Mouse (Mus musculus) ovary, adult 18-20 months (tissue): ENCODE measurements at regions not wholly inside any gene's neighbourhood (a gene's known extent, or its start where the extent isn't known, plus 50 kb on each side); places are given as distances from the start of the nearest gene placed in this dataset.

ENCODE experiments used
- DNase-seq: peaks from one replicate; pipeline ENCODE4 v3.0.0; 2022; ENCODE audit warnings: low spot score, mixed read lengths

DNA sequence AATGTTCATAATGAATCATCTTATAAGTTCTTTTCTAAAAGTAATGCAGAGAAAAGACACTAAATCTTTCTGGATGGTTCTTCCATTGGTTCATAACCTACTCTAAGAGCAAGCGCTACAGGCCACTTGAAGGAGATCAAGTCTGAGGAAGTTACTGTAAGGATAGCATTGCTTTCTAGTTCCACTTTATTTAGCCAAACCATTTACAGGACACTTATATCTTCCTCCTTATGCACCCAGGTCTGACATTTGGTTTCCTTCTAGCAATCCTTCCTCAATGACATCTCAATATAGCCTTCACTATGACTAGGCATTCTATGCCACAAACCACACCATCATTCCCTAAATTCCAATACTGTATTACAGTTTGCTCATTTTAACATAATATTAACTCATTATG is 316.0 kb downstream of the Gm11361 start:
- DNase-seq = no peak

DNA sequence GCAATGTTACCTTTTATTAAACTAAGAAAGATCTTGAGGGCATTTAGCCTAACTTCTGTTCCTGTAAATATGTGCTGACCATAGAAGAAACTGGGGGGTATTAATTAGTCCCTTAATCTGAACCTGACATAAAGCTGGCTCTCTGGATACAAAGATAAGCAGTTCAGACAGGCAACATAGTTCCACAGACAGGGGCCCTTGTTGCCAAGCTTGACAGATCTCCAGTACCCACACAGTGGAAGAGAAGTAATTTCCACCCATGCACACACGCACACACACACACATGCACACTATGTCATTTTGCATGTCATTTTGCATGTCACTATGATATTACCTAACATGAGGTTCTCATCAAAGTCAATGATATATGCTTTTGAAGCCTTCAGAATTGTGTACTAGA is 315.1 kb downstream of the Gm11361 start:
- DNase-seq = no peak

DNA sequence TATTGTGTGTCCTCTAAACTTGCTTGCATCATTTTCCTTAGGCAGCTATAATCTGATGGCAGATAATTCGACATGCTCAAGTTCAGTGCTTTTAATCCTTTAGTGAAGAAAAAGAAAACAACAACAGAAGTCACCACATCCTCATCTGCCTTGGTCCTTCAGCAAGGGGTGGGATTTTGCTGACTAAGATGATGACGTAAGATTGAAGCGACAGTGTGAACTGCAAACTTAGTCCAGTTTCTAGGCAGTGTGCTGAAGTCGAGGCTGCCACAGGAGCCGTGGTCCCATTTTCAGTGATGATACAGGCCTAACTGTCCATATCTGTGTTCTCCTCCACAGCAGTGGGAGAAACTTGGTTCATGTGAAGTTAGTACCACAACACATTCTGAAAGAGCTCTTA is 314.4 kb downstream of the Gm11361 start:
- no peak for DNase-seq

DNA sequence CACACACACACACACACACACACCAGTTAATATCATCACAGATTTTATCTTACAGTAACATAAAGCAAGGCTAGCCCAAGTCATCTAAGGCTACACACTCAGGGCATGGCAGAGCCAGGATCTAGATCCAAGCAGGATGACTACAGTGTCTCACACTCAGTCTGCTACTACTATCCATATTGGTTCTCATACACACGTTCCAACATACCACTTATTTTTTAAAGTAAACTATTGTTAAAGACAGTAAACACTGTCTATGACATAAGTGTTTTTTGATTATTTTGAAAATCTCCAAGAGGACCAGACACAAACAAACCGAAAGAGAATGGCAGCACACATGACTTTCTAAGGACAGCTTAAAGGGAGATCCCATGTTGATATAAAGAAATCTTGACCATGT is 306.3 kb downstream of the Gm11361 start:
- no peak for DNase-seq

DNA sequence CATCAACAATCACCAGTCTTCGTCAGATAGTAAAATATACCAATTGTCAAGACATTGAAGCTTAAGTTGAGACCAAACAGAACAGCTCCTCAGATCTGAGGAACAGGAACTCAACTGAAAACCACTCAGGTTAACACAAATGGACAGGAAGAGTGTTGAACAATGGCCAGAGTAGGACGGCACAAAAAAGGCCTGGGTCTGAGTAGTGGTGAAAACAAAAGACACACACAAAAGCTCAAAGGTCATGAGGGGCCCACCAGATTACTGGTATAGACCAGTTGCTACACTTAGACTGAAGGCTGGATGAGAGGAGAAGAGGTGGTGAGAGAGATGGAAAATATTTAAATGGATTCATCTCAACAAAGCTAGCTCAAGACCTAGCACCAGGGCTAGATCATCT is 302.8 kb downstream of the Gm11361 start:
- DNase-seq = no peak

DNA sequence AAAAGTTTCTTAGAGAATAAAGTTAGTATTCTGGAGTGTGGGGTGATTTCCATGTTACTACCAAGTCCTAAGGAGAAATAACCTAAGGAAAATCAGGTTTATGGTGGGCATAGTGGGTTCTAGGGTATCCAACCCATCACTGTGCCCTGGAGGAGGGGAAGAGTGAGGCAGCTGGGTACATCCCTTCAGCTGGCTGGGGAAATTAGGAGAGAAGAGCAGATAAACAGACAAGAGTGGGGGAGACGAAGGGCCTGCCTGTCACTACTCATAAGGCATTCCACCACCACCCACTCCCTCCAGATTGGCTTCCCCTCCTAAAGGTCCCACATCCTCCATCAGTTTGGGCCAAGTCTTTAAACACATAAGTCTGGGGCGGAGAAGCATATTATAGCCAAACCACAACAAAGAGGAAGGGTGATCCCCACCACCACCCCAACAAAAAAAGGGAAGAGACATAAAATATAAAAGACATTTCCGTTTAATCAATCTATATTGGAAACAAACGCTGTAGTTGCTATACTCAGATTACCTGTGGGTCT is 299.8 kb downstream of the Gm11361 start:
- no peak for DNase-seq

DNA sequence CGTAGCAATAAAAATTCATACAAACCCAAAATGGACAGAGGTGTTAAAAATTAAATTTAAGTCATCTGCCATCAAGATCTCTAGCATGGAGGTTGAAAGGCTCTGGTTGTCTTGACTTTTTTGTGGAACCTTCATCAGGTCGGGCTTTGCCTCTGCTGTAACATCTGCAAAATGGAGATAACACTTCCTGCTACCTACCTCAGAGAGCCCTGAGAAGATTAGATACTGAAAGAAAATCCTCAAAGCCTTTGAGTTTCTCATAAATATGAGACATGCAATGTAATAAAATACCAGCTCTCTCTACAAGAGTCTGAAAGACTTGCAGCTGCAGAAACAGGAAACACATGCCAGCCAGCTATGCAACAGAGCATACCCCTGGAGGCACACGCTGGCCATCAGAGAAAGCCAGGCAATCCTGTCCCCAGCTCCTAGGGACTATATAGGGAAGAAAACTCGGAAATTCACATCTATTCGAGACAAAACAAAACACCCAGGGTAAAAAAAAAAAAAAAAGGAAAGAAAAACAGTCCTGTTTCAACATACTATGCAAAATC is 299.1 kb downstream of the Gm11361 start:
- no peak for DNase-seq

DNA sequence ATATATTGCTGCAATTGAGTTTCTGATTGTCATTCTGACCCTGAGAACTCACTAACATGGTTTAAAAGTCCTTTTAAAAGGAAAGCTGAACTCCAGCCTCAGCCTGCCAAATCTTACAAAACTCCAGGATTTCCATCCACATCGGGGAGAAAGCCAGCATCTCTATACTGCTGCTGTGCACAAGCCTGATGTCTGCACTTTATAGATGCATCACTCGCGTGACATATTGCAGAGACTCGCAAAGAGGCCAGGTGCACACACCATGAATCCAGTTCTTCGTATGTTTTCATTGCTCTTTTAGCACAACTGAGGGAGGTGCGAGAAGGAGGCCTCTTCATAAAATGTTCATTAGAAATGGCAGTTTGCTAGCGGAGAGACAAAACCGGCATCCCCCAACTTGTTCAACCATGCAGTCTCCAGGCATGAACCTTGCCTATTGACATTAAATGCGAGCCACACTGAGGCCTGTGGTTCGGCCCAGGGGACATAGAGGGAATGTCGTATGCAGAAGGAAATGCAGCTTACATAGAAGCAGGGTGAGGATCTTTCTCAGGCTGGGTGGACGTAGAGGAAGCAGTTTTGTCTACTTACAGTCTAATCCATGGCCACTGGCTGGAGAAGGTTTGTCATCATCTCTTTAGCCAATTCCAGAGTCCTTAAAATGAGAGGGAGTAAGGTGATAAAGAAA is 297.0 kb downstream of the Gm11361 start:
- no peak for DNase-seq

DNA sequence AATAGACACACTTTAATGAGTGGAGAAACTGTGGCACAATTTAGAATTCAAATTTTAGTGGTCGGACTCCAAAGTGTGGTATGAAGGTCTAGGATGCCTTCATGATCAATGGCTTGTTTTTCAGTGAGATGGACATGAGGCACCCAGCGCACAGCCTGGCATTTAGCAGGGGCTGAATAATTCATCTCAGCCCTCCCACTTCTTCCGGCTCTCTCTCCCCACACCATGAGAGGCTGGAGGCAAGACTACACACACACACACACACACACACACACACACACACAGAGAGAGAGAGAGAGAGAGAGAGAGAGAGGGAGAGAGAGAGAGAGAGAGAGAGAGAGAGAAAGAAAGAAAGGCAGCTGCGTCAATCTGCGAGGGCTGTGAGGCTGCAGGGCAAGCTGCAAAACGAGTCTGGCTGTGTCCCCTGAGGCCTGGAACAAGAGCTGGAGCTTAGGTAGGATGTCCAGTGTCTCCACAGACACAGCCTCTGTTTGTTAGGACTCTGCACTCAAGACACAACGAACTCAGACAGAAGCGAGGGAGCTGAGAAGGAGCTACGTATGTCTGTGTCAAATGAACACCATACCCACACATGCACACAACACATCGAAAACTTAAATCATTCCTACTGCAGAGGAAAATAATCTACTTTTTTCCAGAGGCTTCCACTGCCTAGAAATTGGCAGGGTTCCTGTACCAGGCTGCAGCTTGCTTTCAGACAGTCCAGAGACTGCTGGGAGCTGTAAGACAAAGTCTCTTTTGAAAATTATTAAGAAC is 295.8 kb downstream of the Gm11361 start:
- DNase-seq = no peak

DNA sequence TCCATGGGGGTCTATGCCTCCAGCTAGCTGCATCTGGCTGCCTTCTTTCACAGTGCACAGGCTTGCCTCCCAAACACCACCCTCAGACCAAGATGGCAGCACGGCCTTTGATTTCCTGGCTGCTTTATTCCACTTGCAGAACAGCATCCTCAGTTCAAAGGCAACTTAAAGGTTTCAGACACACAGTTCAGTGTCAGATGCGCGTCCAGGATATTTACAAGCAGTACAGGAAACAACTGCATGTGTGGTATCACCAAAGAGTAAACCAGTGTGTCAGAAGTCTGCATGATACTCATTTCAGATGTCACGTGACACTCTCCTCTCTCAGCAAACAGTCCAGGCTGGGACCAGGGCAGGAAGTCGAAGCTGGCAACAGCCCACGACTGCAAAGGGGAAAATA is 294.2 kb downstream of the Gm11361 start:
- DNase-seq = no peak

DNA sequence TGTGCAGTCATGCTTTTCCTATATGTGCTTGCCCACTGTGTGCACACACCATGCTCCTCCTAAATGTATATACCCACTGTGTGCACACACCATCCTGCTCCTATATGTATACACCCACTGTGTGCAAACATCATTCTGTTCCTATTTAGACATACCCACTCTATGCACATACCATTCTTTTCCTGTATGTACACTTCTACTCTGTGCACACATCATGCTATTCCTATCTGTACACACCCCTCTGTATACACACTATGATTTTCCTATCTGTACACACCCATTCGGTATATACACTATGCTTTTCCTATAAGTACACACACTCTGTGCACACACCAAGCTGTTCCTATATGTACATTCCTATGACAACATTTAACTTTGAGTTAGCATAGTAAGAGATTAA is 288.5 kb downstream of the Gm11361 start:
- DNase-seq = no peak

DNA sequence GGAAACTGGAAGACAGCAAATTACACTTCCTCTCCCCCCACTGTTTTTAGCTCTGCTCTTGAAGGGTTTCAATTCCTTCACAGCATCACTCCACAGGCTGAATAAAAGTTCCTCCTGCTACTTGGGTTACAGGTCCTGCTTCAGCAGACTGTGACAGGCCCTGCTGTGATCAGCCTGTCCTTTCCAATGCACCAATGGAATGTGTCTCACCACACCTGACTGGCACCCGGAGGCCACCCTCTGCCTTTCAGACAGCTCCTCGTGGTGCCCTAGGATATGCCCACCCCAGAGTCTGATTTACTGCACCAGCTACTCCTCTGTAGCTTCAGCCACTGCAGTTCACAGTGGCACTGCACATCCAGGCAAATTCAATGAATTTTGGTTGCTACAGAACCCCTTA is 288.0 kb downstream of the Gm11361 start:
- DNase-seq = no peak

DNA sequence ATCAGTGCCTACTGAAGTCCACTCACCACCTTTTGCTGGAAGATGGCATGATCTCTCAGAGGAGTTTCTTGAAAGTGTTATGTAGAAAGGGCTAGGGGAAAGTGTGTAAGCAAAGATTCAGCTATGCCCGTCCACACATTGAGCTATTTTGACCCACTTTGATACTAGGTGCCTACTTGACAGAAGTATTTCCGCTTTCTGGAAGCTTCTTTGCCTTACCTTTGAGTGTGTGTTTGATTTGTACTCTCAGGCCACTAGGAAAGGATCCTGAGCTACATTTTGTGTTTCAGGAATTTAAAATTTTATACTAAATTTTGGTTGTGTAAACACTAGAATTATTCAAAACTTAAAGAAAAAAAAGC is 287.5 kb downstream of the Gm11361 start:
- no peak for DNase-seq

DNA sequence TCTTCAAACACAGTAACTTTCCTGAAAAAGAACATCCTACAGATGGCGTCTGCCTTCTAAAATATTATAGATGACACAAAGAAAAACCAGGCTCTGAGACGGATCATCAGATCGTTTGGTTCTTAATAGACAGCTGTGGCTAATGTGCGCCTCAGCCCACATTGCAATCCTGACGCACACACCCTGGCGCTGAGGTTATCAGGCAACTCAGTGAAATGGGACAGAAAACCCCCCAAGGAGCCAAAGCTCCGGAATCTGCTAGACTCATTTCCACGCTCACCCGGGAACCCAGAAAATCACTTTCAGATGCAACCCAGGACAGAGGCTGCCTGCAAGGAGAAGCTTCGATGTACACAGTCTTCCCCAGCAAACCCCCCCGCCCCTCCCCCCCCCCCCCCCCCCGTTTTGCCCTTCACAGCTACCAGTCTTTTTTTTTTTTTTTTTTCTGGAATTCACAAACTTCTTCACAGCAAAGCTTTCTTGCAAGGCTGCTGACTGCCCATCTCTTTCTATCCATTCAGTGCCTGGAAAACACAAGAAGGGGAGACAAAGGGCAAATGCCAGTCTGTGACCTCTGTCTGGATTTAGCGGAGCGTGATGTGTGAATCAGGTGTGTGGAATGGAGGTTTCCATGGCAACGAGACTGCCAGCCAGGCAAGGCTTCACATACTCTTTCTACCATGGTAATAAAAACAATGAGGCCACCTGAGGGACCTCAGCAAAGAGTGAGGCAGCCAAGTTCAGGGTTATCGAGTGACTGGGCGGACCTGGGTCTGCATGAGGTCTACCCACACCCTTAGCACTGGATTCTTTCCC is 286.9 kb downstream of the Gm11361 start:
- peak; percentile 29 for DNase-seq

DNA sequence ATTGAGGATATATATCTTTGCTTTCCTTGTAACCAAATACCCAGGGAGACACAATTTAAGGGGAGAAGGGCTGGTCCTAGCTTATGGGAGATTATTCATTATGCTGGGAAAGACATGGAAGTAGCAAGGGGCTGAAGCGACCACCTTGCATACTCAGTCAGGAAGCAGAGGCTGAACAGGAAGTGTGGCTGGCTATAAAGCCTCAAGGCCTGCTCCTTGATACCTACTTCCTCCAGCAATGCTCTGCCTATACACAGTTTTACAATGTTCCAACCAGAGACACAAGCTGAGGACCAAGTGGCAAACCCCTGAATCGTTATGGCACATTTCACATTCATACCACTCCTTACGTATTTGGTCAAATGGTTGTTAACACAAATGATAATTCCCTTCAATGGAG is 284.3 kb downstream of the Gm11361 start:
- no peak for DNase-seq

DNA sequence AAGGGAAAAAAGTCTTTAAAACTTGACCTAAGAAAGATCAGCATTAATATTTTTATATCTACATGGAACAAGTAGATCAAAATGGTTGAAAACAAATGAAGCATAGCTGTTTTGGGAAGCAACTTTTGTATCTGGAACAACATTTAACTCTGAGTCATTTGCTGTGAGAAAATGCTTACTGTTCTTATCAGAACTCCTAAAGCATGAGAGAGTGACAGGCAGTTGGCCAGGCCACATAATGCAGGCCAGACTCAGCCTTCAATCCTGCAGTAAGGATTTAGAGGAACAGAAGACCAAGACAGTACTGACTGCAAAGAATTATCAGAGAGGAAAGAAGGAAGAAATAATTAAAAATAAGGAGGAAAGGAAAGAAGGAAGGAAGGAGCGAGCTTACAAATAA is 275.8 kb downstream of the Gm11361 start:
- DNase-seq = no peak

DNA sequence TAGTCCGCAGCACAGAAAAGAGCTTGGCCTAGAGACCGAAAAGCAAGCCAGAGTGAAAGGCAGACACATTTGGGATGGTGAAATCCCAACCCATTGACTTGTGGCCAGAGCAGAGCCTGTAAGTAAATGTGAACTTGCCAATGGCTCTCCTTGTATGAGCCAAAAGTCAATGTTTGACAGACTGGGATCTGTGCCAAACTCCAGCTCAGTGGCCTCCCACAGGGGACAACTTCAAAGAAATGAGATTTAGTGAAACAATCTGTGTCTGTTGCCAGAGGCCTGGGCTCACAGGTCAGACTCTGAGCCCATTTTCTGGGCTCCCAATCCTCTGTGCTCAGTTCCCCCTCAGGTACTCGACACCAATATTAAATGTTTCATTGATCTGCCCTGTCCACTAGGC is 274.9 kb downstream of the Gm11361 start:
- DNase-seq = peak; percentile 61

DNA sequence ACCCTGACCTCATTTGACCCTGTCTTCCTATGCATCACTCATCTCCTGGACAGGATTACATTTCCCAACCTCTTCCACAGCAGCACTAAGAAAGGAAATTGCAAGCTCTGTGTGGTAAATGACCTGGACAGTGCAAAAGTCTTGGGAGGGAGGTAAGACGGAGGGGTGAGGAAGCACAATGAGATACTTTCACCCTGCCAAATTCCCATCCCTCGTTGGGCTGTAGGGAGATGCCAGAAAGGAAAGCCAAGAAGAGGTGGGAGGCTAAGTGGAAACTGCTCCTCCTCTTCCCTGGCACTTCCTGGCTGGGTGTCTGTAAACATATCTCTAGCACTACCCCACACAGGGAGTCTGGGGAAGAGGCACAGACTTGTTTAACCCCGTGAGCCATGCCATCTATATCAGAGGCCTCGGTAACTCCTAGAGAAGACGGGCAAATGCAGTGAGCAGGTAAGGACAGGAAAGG is 274.2 kb downstream of the Gm11361 start:
- DNase-seq = peak; percentile 29

DNA sequence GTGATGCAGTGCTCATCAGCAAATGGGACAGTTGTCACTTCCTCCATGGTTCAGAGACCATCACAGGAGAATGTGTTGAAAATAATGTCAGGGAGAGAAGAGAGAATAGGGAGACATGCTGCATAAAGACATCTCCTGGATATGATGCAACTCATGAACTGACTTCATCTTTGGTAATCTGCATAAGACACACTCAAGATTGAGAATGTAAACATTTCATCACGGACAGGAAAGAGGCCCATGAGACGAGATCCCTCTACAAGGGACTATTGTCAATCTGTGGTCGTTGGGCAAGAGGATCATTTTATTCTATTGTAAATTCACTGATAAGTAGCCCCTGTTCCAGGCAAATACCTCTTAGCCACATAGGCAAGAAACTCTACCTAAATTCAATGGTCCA is 273.6 kb downstream of the Gm11361 start:
- no peak for DNase-seq

DNA sequence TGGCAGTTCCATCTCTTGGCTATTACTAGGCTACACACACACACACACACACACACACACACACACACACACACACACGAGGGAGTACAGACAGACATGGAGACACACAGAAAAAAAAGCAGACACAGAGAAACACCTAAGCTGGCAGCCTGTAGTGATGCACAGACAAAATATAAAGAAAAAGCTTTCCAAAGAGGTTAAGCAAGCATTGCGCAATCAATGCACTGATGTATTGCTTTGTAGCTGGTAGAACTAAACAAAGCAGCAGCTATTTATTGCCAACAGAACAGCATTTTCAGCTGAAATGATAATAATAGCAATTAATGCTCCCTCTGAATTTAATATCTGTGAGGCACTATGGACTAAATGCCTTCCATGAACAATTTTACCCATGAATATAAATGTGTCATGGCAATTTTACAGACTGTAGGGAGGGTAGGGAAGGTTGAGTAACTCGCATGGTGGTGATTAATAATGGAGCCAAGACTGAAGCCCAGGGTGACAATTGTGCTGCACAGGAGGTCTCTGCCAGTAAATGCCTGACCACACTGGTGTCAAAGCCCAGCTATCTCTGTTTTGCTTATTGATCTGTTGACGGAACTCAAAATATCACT is 271.7 kb downstream of the Gm11361 start:
- no peak for DNase-seq

DNA sequence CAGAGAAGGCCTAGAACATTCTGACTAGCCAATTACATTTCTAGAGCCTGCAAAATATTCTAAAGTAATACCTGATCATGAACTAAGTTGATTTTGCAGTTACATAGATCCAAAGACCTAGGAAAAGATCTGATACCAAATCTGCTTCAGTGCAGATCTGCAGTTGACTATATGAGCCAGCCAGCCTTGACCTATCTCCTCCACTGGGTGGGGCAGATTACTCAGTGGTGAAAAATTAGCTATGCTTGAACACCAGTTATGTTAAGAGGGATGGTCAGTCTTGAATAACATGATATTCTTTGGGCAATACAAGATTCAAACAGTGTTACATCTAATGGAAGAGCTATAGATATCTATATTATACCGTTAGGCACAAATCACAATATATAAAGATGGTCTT is 269.0 kb downstream of the Gm11361 start:
- DNase-seq = no peak

DNA sequence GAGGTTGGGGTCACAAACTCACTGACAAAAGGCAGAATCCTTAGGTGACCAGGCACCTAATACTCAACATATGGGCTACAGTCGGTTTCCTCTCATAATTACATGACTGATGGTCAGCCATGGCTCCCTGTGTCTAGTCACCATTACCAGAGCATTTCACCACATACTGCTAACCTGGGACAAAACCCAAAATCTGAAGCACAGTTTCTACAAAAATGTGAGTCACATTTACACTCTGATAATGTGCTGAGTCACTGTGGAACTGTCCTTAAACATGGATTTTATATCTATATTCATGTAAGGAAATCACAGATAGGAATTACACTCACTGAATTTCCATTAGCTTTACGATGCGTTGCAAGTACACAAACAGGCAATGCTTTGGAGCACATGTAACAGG is 267.1 kb downstream of the Gm11361 start:
- DNase-seq = no peak
